ENCODE assay signal across 8 mouse cellular contexts in the genomic region with DNA sequence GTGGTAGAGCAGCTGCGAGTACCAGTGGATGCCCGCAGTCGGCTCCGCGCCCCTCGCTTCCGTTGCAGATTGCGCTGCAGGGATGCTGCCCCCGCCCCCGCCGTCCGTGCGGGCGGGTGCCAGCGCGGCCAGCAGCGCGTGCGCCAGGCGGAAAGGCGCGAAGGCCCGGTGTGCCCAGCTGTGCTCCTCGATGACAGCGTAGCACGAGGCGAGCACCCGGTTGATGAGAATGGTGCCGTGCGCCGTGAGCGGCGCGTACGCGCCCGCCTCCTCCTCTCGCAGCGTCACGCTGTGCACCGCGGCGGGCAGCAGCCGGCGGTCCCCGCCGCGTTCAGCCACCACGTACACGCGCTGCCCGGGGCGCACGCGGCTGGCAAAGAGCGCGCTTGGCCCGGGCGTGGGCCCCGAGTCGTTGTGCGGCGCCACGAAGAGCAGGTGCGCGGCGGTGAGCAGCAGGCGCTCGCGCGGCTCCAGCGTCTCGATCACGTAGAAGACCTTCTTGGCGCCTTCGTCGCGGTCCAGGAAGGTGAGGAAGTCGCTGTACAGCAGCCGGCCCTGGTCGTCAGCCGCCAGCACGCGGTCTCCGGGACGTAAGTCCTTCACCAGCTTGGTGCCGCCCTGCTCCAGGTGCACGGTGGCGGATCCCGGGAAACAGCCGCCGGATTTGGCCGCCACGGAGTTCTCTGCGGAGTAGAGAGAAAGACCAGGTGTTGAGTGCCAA. TPM values are rescaled to one million over a fixed set of nuclear protein-coding genes. Genes with fewer than 3 reads are reported as not detected.
DNase-seq lines count a peak whose midpoint lies in the region; ATAC-seq and TF ChIP-seq lines count a peak whose summit lies in the region.

No protein-coding gene starts in this region.

- under 1% methylated on average over 95 of the region's 95 CpGs for WGBS in lung, embryonic 15.5 days
- 1% methylated on average over 60 of the region's 95 CpGs for WGBS in stomach, postnatal 0 days

- H3K36me3 ChIP-seq in lung, embryonic 15.5 days, result no peaks in the 10 kb centered on the region
- H3K36me3 ChIP-seq in stomach, postnatal 0 days (ENCODE audit: control insufficient read depth, insufficient read depth, low read length), result no peaks in the 10 kb centered on the region

- ATAC-seq in granulocyte monocyte progenitor cell, adult 5-6 weeks (replicated peaks; ENCODE audit: poor library complexity, severe bottlenecking), result peak; percentile 25; the same call in 1 of the 2 replicates
- no peak for ATAC-seq in lung, embryonic 15.5 days (ENCODE audit: borderline replicate concordance, extremely low read depth, low FRiP score, low TSS enrichment)
- peak; percentile 29; the same call in 1 of the 2 replicates for ATAC-seq in stomach, postnatal 0 days (ENCODE audit: low FRiP score, low TSS enrichment)

- no peak for TF ChIP-seq EP300 in stomach, postnatal 0 days (optimal IDR thresholded peaks at IDR 0.05)

- H3K27me3 ChIP-seq in lung, embryonic 15.5 days, result peaks cover 75% of the 10 kb centered on the region
- peaks cover 13% of the 10 kb centered on the region; the same call in 1 of the 2 replicates for H3K27me3 ChIP-seq in stomach, postnatal 0 days (ENCODE audit: control insufficient read depth, insufficient read depth, low read length)

- H3K27ac ChIP-seq in lung, embryonic 15.5 days, result peak overlapping the region; percentile 97
- peak overlapping the region; percentile 53; the same call in 1 of the 2 replicates for H3K27ac ChIP-seq in stomach, postnatal 0 days (replicated peaks)

- H3K9ac ChIP-seq in lung, embryonic 15.5 days, result peak overlapping the region; percentile 32
- peak overlapping the region; percentile 31; the same call in 1 of the 2 replicates for H3K9ac ChIP-seq in stomach, postnatal 0 days (ENCODE audit: low read length)

- peaks cover 35% of the 10 kb centered on the region for H3K4me1 ChIP-seq in lung, embryonic 15.5 days
- 0 out of 2 replicates have a peak, but pooled peaks cover 2% of the 10 kb centered on the region for H3K4me1 ChIP-seq in stomach, postnatal 0 days (replicated peaks; ENCODE audit: control insufficient read depth, insufficient read depth)

- intact Hi-C loops in left cerebral cortex, postnatal 36 days (cut with DNase I), result loop anchor here (10.0 kb wide), 1 partner anchor 877 kb away; no protein-coding TSS in a partner anchor

- H3K4me2 ChIP-seq in lung, embryonic 15.5 days, result peak overlapping the region; percentile 60
- H3K4me2 ChIP-seq in stomach, postnatal 0 days (replicated peaks; ENCODE audit: low read depth), result peak overlapping the region; percentile 53

- H3K4me3 ChIP-seq in lung, embryonic 15.5 days, result peak overlapping the region; percentile 41
- H3K4me3 ChIP-seq in stomach, postnatal 0 days (ENCODE audit: low read depth, low read length), result peak overlapping the region; percentile 35

- DNase-seq in left cerebral cortex, postnatal 36 days (ENCODE audit: low spot score in 2 of 2), result peak; percentile 32 to 45
- DNase-seq in left cerebral cortex, adult 8-10 months (ENCODE audit: low spot score in 2 of 2), result no peak
- peak; percentile 37 for DNase-seq in embryo, embryonic 9.5 days (ENCODE audit: extremely low spot score)
- DNase-seq in stomach, postnatal 0 days (ENCODE audit: low spot score), result peak; percentile 61
- DNase-seq in adrenal gland, adult 8-10 months, result no peak
- DNase-seq in spleen, adult 18-20 months, result no peak

- H3K9me3 ChIP-seq in lung, embryonic 15.5 days, result no peaks in the 10 kb centered on the region
- no peaks in the 10 kb centered on the region for H3K9me3 ChIP-seq in stomach, postnatal 0 days (ENCODE audit: control insufficient read depth, low read length)

- TF ChIP-seq CTCF in stomach, postnatal 0 days (IDR thresholded peaks at IDR 0.05; ENCODE audit: low read depth), result no peak

RNA-seq across cellular contexts. Expression of a gene that starts 9.0 kb away (rescaled TPM):
- 1 to 10 TPM; 2.7 to 3.5 TPM for total RNA-seq in left cerebral cortex, postnatal 36 days (2021)
- 1 to 10 TPM; 2.9 to 4.3 (median 3.3) TPM for total RNA-seq in left cerebral cortex, adult 8-10 months (2022)
- not detected in 2 replicates for total RNA-seq in granulocyte monocyte progenitor cell, adult 5-6 weeks (2014; fragmentation: Nextera tagmentation)
- not detected in 2 replicates for total RNA-seq in granulocyte monocyte progenitor cell, adult 5-6 weeks (2017)
- 12.0 and 12.6 TPM in 2 replicates for polyA plus RNA-seq in lung, embryonic 15.5 days (2015; fragmentation: Nextera tagmentation; extraction: Ambion mirVana)
- polyA plus RNA-seq in stomach, postnatal 0 days (2015; fragmentation: Nextera tagmentation; extraction: Ambion mirVana), result 4.6 and 5.5 TPM in 2 replicates
- total RNA-seq in adrenal gland, adult 8-10 months (2022), result 10 to 100 TPM; 15.7 to 31.6 (median 22.3) TPM

Comparison
In these comparisons a context has a peak if more than half of its experiments do, and no peak if none do; other contexts are left out.
1. DNase-seq: peak in left cerebral cortex, postnatal 36 days (2 of 2), embryo, embryonic 9.5 days (single experiment) and stomach, postnatal 0 days (single experiment); none in left cerebral cortex, adult 8-10 months (0 of 2), adrenal gland, adult 8-10 months (single experiment) and spleen, adult 18-20 months (0 of 2).